Comparison of ENCODE assay signal across 18 mouse cellular contexts in the genomic region with DNA sequence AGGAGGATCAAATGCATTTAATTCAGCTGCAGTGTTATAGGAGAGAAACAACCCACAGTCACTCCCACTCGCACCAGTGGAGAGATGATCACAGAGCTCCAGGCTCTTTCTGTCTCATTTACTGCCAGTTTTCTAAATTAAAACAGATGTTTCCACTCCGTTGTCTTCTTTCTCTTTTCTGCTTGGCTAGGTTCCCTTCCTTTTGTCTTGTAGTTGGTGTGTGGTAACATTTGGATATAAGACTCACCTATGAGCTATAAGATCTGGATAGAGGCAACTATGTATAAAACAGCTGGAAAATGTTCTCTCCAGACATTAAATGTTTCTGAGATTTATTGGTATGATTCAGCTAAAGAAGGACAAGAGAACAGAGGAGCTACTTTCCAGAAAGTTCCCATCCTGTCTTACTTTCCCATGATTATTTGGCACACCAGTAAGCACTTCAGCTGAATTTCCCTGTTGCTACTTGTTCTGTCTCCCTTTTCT.
DNase-seq lines count a peak whose midpoint lies in the region; ATAC-seq and TF ChIP-seq lines count a peak whose summit lies in the region.
"Had no signal": no experiment of that assay in that cellular context is flagged by ENCODE, and none has a peak within 500 bp of the region (broad histone marks: within the 10 kb centered on the region; RNA-seq: fewer than 3 reads in every experiment).

No protein-coding gene starts in this region.

- no peaks in the 10 kb centered on the region for H3K36me3 ChIP-seq in kidney, embryonic 15.5 days
- no peaks in the 10 kb centered on the region for H3K36me3 ChIP-seq in lung, postnatal 0 days (ENCODE audit: insufficient read depth, low read length)
- H3K36me3 ChIP-seq in limb, embryonic 14.5 days (ENCODE audit: control insufficient read depth, insufficient read depth, low read length): no peaks in the 10 kb centered on the region
- H3K36me3 ChIP-seq: heart, embryonic 12.5 days; liver, embryonic 15.5 days; neural tube, embryonic 15.5 days had no signal

- no peak for TF ChIP-seq POLR2A in limb, embryonic 14.5 days (IDR thresholded peaks at IDR 0.05; ENCODE audit: borderline replicate concordance, extremely low read depth, insufficient read depth, insufficient read length)

- TF ChIP-seq CTCF in lung, postnatal 0 days (IDR thresholded peaks at IDR 0.05): no peak

- no peak for TF ChIP-seq EP300 in lung, postnatal 0 days (IDR thresholded peaks at IDR 0.05)

- H3K27me3 ChIP-seq in kidney, embryonic 15.5 days: no peaks in the 10 kb centered on the region
- no peaks in the 10 kb centered on the region for H3K27me3 ChIP-seq in lung, postnatal 0 days (replicated peaks; ENCODE audit: insufficient read depth, low read length)
- no peaks in the 10 kb centered on the region for H3K27me3 ChIP-seq in limb, embryonic 14.5 days (ENCODE audit: control insufficient read depth, insufficient read depth, low read length)
- H3K27me3 ChIP-seq: heart, embryonic 12.5 days; liver, embryonic 15.5 days; neural tube, embryonic 15.5 days had no signal

- H3K4me1 ChIP-seq in kidney, embryonic 15.5 days: 0 out of 2 replicates have a peak, but pooled peaks cover 4% of the 10 kb centered on the region
- no peaks in the 10 kb centered on the region for H3K4me1 ChIP-seq in lung, postnatal 0 days (ENCODE audit: insufficient read depth, low read depth, low read length)
- H3K4me1 ChIP-seq in limb, embryonic 14.5 days (ENCODE audit: control insufficient read depth, insufficient read depth, low read length): no peaks in the 10 kb centered on the region
- H3K4me1 ChIP-seq: heart, embryonic 12.5 days; liver, embryonic 15.5 days; neural tube, embryonic 15.5 days had no signal

- 0 out of 2 replicates have a peak, but pooled peaks cover 5% of the 10 kb centered on the region for H3K9me3 ChIP-seq in kidney, embryonic 15.5 days (replicated peaks)
- no peaks in the 10 kb centered on the region for H3K9me3 ChIP-seq in lung, postnatal 0 days (ENCODE audit: low read length)
- H3K9me3 ChIP-seq in limb, embryonic 14.5 days (ENCODE audit: control insufficient read depth, low read length): no peaks in the 10 kb centered on the region
- H3K9me3 ChIP-seq: liver, embryonic 15.5 days; neural tube, embryonic 15.5 days had no signal

- no peak overlapping the region for H3K4me3 ChIP-seq in kidney, embryonic 15.5 days (replicated peaks)
- no peak overlapping the region for H3K4me3 ChIP-seq in lung, postnatal 0 days (ENCODE audit: low read depth, low read length)
- H3K4me3 ChIP-seq in limb, embryonic 14.5 days (replicated peaks; ENCODE audit: low read length): no peak overlapping the region
- H3K4me3 ChIP-seq: heart, embryonic 12.5 days; liver, embryonic 15.5 days; neural tube, embryonic 15.5 days had no signal

- no peak for DNase-seq in kidney, adult 9 months
- peak; percentile 26 for DNase-seq in lung, postnatal 0 days (ENCODE audit: low spot score)
- no peak for DNase-seq in lung, postnatal 10 days
- peak; percentile 60 for DNase-seq in brain, adult 2 months (ENCODE audit: low read depth, low spot score)
- DNase-seq in limb, embryonic 14.5 days (ENCODE audit: low spot score): peak; percentile 65
- no peak for DNase-seq in layer of hippocampus, postnatal 36 days
- DNase-seq: adrenal gland, adult 8-10 months; cerebellum, adult 9-10 months; heart, postnatal 36 days; kidney, postnatal 36 days; left cerebral cortex, postnatal 4 days; right cerebral cortex, postnatal 14 days; thymus, adult 18-20 months had no signal

- peak overlapping the region; percentile 54; the same call in 1 of the 2 replicates for H3K27ac ChIP-seq in kidney, embryonic 15.5 days
- no peak overlapping the region for H3K27ac ChIP-seq in lung, postnatal 0 days (ENCODE audit: low read length)
- H3K27ac ChIP-seq in limb, embryonic 14.5 days (replicated peaks; ENCODE audit: low read depth, low read length): no peak overlapping the region
- H3K27ac ChIP-seq: liver, embryonic 15.5 days had no signal

- H3K9ac ChIP-seq in kidney, embryonic 15.5 days: no peak overlapping the region
- no peak overlapping the region for H3K9ac ChIP-seq in lung, postnatal 0 days (replicated peaks; ENCODE audit: low read depth)
- no peak overlapping the region for H3K9ac ChIP-seq in limb, embryonic 14.5 days (ENCODE audit: low read depth, low read length, severe bottlenecking)
- H3K9ac ChIP-seq: heart, embryonic 12.5 days; liver, embryonic 15.5 days; neural tube, embryonic 15.5 days had no signal

- peak; percentile 91 for ATAC-seq in kidney, embryonic 15.5 days (replicated peaks; ENCODE audit: low FRiP score)
- no peak for ATAC-seq in lung, postnatal 0 days
- ATAC-seq in limb, embryonic 14.5 days (ENCODE audit: low FRiP score, low read depth): peak; percentile 63; the same call in 1 of the 2 replicates
- ATAC-seq: hindbrain, embryonic 16.5 days had no signal

- 24% methylated on average over 2 of the region's 2 CpGs for WGBS in kidney, embryonic 15.5 days
- 67% methylated on average over 2 of the region's 2 CpGs for WGBS in lung, postnatal 0 days
- WGBS in limb, embryonic 14.5 days: 18% methylated on average over 2 of the region's 2 CpGs

- no peak overlapping the region for H3K4me2 ChIP-seq in kidney, embryonic 15.5 days
- H3K4me2 ChIP-seq in lung, postnatal 0 days (replicated peaks; ENCODE audit: low read depth, low read length): no peak overlapping the region
- no peak overlapping the region for H3K4me2 ChIP-seq in limb, embryonic 14.5 days (replicated peaks; ENCODE audit: low read depth, low read length, severe bottlenecking)
- H3K4me2 ChIP-seq: heart, embryonic 12.5 days; liver, embryonic 15.5 days; neural tube, embryonic 15.5 days had no signal

Comparison
In these comparisons a context has a peak if more than half of its experiments do, and no peak if none do; other contexts are left out.
1. DNase-seq: peak in lung, postnatal 0 days (single experiment), brain, adult 2 months (single experiment) and limb, embryonic 14.5 days (single experiment); none in kidney, adult 9 months (single experiment), lung, postnatal 10 days (single experiment) and layer of hippocampus, postnatal 36 days (0 of 2).